ENCODE assay signal across 18 mouse cellular contexts in genomic region chr13:45917058-45918005, GRCm38 (mm10). TPM values are rescaled to one million over a fixed set of nuclear protein-coding genes. Genes with fewer than 3 reads are reported as not detected.
A peak's percentile ranks its signal among the peaks of the same experiment; 100 is the strongest.
DNase-seq lines count a peak whose midpoint lies in the region; TF ChIP-seq lines count a peak whose summit lies in the region.
"Had no signal": no experiment of that assay in that cellular context is flagged by ENCODE, and none has a peak within 500 bp of the region (broad histone marks: within the 10 kb centered on the region; RNA-seq: fewer than 3 reads in every experiment).

No protein-coding gene starts in this region.

- no peaks in the 10 kb centered on the region for H3K36me3 ChIP-seq in liver, adult 2 months (ENCODE audit: control insufficient read depth, insufficient read depth, low read length)
- H3K36me3 ChIP-seq in limb, embryonic 10.5 days, result no peaks in the 10 kb centered on the region
- H3K36me3 ChIP-seq: limb, embryonic 15.5 days; midbrain, embryonic 12.5 days had no signal

- no peak for TF ChIP-seq POLR2A in liver, adult 2 months (IDR thresholded peaks at IDR 0.05; ENCODE audit: extremely low read depth, insufficient read depth, low read length)

- peak overlapping the region; percentile 89 for H3K27ac ChIP-seq in liver, adult 2 months (replicated peaks; ENCODE audit: insufficient read depth, low read depth, low read length)
- no peak overlapping the region for H3K27ac ChIP-seq in limb, embryonic 10.5 days
- H3K27ac ChIP-seq: limb, embryonic 15.5 days; midbrain, embryonic 12.5 days had no signal

- no peaks in the 10 kb centered on the region for H3K27me3 ChIP-seq in liver, adult 2 months (ENCODE audit: control insufficient read depth, insufficient read depth, low read length)
- H3K27me3 ChIP-seq in limb, embryonic 10.5 days (ENCODE audit: low read depth, poor library complexity, severe bottlenecking), result no peaks in the 10 kb centered on the region
- H3K27me3 ChIP-seq: limb, embryonic 15.5 days; midbrain, embryonic 12.5 days had no signal

- TF ChIP-seq CTCF in liver, adult 2 months (IDR thresholded peaks at IDR 0.05; ENCODE audit: low read depth, low read length), result no peak

- peak; percentile 85 for DNase-seq in heart, adult 11 months
- no peak for DNase-seq in heart, postnatal 4 days
- DNase-seq in liver, adult 2 months (ENCODE audit: extremely low read depth, low read depth, low spot score), result peak; percentile 93
- no peak for DNase-seq in liver
- DNase-seq in CD4-positive, CD25-positive, alpha-beta regulatory T cell, adult 2 months (ENCODE audit: low read depth, low spot score), result peak; percentile 68
- peak; percentile 92 for DNase-seq in induced T-regulatory cell, adult 2 months (ENCODE audit: low read depth)
- DNase-seq in limb, embryonic 10.5 days (ENCODE audit: low spot score), result no peak
- DNase-seq in layer of hippocampus, postnatal 25 days (ENCODE audit: extremely low spot score in 1 of 2, low spot score in 1 of 2), result no peak
- DNase-seq: B cell, adult 2 months; cerebellum, adult 11-12 months; gastrocnemius, postnatal 25 days; kidney, adult 18-20 months; kidney, postnatal 4 days; lung, postnatal 4 days; right cerebral cortex, postnatal 4 days; thymus, postnatal 36 days had no signal

- WGBS in liver, adult 2 months, result 24% methylated on average over 21 of the region's 21 CpGs
- WGBS in limb, embryonic 10.5 days, result 92% methylated on average over 21 of the region's 21 CpGs

- H3K4me1 ChIP-seq in liver, adult 2 months (ENCODE audit: control insufficient read depth, insufficient read depth, low read length), result peaks cover 19% of the 10 kb centered on the region
- H3K4me1 ChIP-seq in limb, embryonic 10.5 days, result 0 out of 2 replicates have a peak, but pooled peaks cover 4% of the 10 kb centered on the region

- H3K9ac ChIP-seq in liver, adult 2 months (ENCODE audit: low read depth, low read length), result peak overlapping the region; percentile 23
- H3K9ac ChIP-seq: limb, embryonic 15.5 days; midbrain, embryonic 12.5 days had no signal

- H3K9me3 ChIP-seq in limb, embryonic 10.5 days (replicated peaks), result no peaks in the 10 kb centered on the region
- H3K9me3 ChIP-seq: limb, embryonic 15.5 days; midbrain, embryonic 12.5 days had no signal

- peak overlapping the region; percentile 31 for H3K4me3 ChIP-seq in liver, adult 2 months (ENCODE audit: insufficient read depth, low read depth, low read length)
- no peak overlapping the region for H3K4me3 ChIP-seq in limb, embryonic 10.5 days
- H3K4me3 ChIP-seq: limb, embryonic 15.5 days; midbrain, embryonic 12.5 days had no signal

- H3K79me2 ChIP-seq in liver, adult 2 months (ENCODE audit: control insufficient read depth, insufficient read depth, low read length), result peaks cover 18% of the 10 kb centered on the region; the same call in 1 of the 2 replicates

RNA-seq across cellular contexts. Expression of gene Atxn1, which starts 47.5 kb away (rescaled TPM):
- total RNA-seq in heart, postnatal 4 days (2021), result 10 to 100 TPM; 44.4 to 45.6 TPM
- total RNA-seq in liver, adult 2 months (2014; rRNA removed), result 7.8 and 8.7 TPM in 2 replicates
- 7.7 and 8.3 TPM in 2 replicates for polyA plus RNA-seq in liver, adult 2 months (2012; rRNA removed)
- 1.0 and 1.4 TPM in 2 replicates for polyA plus RNA-seq in limb, embryonic 10.5 days (2016; fragmentation: Nextera tagmentation; extraction: Ambion mirVana)
- total RNA-seq in layer of hippocampus, postnatal 25 days (2021), result 100 to 1,000 TPM; 112 to 115 TPM

Comparison
In these comparisons a context has a peak if more than half of its experiments do, and no peak if none do; other contexts are left out.
1. DNase-seq: peak in heart, adult 11 months (single experiment), liver, adult 2 months (single experiment), CD4-positive, CD25-positive, alpha-beta regulatory T cell, adult 2 months (single experiment) and induced T-regulatory cell, adult 2 months (single experiment); none in heart, postnatal 4 days (single experiment), liver (single experiment), limb, embryonic 10.5 days (single experiment) and layer of hippocampus, postnatal 25 days (0 of 2).